Mouse (Mus musculus) heart, postnatal 0 days (tissue): ENCODE results near the gene Tmprss15. TPM values are rescaled to one million over a fixed set of nuclear protein-coding genes. Genes with fewer than 3 reads are reported as not detected.

ENCODE experiments used
- ATAC-seq: fragments of 200-750 bp; cut with Nextera tagmentation; 2 replicates; pipeline ENCODE4 v1.8.0; 2017; ENCODE audit warnings: low read depth, moderate number of reproducible peaks, moderate library complexity; ENCODE audit not compliant: insufficient read depth
- DNase-seq: peaks from one replicate; pipeline ENCODE4 v3.0.0-alpha.2; 2016; ENCODE audit warnings: low spot score
- H3K27ac ChIP-seq: fragments of 300-500 bp; sonication (generic); 2 replicates; pipeline ENCODE4 v1.5.1; 2014; ENCODE audit warnings: low read depth, mild to moderate bottlenecking
- H3K27me3 ChIP-seq: fragments of 300-500 bp; sonication (generic); 2 replicates; pipeline ENCODE4 v1.6.1; 2014; ENCODE audit warnings: low read length, mixed read lengths; ENCODE audit not compliant: control insufficient read depth, insufficient read depth
- H3K36me3 ChIP-seq: fragments of 300-500 bp; sonication (generic); replicated peaks from 2 replicates; pipeline ENCODE4 v1.6.1; 2014; ENCODE audit warnings: low read length, mixed read lengths; ENCODE audit not compliant: control insufficient read depth, insufficient read depth
- H3K4me1 ChIP-seq: fragments of 300-500 bp; sonication (generic); 2 replicates; pipeline ENCODE4 v1.6.1; 2014; ENCODE audit warnings: antibody characterized with exemption; ENCODE audit not compliant: control insufficient read depth, insufficient read depth
- H3K4me2 ChIP-seq: fragments of 300-500 bp; sonication (generic); 2 replicates; pipeline ENCODE4 v1.6.1; 2014; ENCODE audit warnings: low read depth, mild to moderate bottlenecking, low read length, moderate library complexity
- H3K4me3 ChIP-seq: fragments of 300-500 bp; sonication (generic); 2 replicates; pipeline ENCODE4 v1.5.1; 2014; ENCODE audit warnings: low read depth, low read length
- H3K9ac ChIP-seq: fragments of 300-500 bp; sonication (generic); replicated peaks from 2 replicates; pipeline ENCODE4 v1.6.1; 2014; ENCODE audit warnings: low read depth, low read length, mixed read lengths
- H3K9me3 ChIP-seq: fragments of 300-500 bp; sonication (generic); replicated peaks from 2 replicates; pipeline ENCODE4 v1.6.1; 2016; ENCODE audit warnings: low read length; ENCODE audit not compliant: control insufficient read depth
- CTCF ChIP-seq: IDR thresholded peaks from 2 replicates; pipeline ENCODE4 v1.5.1; 2016; ENCODE audit warnings: antibody characterized with exemption, control low read depth, low read depth
- EP300 ChIP-seq: IDR thresholded peaks from 2 replicates; pipeline ENCODE4 v1.6.1; 2016; ENCODE audit warnings: antibody characterized with exemption, low read depth
- WGBS: fragments of 180-500 bp; shearing (Covaris S2); extraction: QIAGEN DNeasy Blood & Tissue Kit; methylation state at CpG from one replicate; pipeline ENCODE4 v1.1.7; 2014; 5-methylcytosine and 5-hydroxymethylcytosine counted together
- polyA plus RNA-seq: library from polyadenylated mRNA; unstranded; fragments of >200 nt; fragmentation: Nextera tagmentation; extraction: Ambion mirVana; gene quantifications from 2 replicates; pipeline ENCODE4 v1.2.1, GENCODE M21; 2015
- total RNA-seq: library from RNA; depleted of rRNA; stranded (reverse); fragments of >200 nt; gene quantifications from 2 replicates; pipeline ENCODE4 v1.2.3, GENCODE M21; 2014; ENCODE audit warnings: low replicate concordance; rRNA removed

Tmprss15 gene
- total RNA-seq (not detected in 2 replicates), polyA plus RNA-seq (not detected in 2 replicates)

DNA sequence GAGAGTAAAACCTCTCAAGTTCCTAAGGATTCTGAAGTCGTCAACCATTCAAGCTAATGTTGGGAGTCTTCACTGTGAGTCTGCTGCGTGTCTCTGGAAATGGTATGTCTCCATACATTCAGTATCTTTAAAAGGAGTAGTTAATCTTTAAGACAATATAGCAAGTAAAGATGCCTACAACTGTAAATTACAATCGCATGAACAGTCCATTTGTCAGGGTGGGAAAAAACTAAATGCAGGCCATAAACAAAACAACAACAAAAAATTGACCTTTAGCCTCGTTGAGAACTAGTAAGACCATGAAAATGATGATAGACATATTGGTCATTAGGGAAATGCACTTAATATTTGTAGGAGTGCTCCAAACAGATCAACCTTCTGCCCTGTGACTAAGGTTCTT lies at the start of gene Tmprss15:
Gene Tmprss15 (minus strand): TSS at position 101 of the 400 bp plus-strand sequence.
- no peak within 1 kb of the TSS for H3K4me2 ChIP-seq
- no peak for ATAC-seq
- H3K4me1 ChIP-seq: no peaks in the 10 kb centered on the region
- no peak within 1 kb of the TSS for H3K4me3 ChIP-seq
- WGBS: 77% methylated on average over 4 of the region's 4 CpGs
- no peaks in the 10 kb centered on the region for H3K27me3 ChIP-seq
- no peaks in the 10 kb centered on the region for H3K36me3 ChIP-seq
- no peak within 1 kb of the TSS for H3K9ac ChIP-seq
- no peak for DNase-seq
- no peak within 1 kb of the TSS for H3K27ac ChIP-seq
- no peaks in the 10 kb centered on the region for H3K9me3 ChIP-seq
- no peak for TF ChIP-seq CTCF

DNA sequence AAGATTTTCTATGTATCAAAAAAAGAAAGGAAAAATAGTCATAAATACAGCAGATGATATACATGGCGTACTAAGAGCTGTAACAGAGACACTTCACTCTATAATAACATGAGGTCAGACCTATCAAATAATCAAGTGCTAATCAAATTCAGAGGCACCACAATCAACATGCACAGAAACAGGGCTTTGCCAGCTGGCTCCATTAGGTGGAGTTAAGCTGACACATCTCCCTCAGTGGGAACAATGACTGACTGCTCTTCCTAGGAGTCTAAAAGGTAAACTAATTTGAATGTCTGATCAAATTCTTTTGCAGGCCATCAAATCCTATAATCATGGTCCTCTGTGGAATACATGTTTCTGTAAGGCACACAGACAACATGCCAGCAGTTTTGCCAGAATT lies 24.0 kb upstream of the Tmprss15 start:
- Histone ChIP-seq H3K36me3 (no peaks in the 10 kb centered on the region), H3K4me3 (no peak overlapping the region), H3K27me3 (no peaks in the 10 kb centered on the region), H3K27ac (no peak overlapping the region), H3K9ac (no peak overlapping the region), H3K4me2 (no peak overlapping the region), H3K9me3 (no peaks in the 10 kb centered on the region), H3K4me1 (no peaks in the 10 kb centered on the region)
- no peak for DNase-seq
- 64% methylated on average over 1 of the region's 1 CpGs for WGBS
- TF ChIP-seq CTCF: no peak
- no peak for TF ChIP-seq EP300
- ATAC-seq: no peak

GRCm38 (mm10) chr16:79109516-79109915 lies 18.6 kb upstream of the Tmprss15 start:
- Histone ChIP-seq H3K36me3 (no peaks in the 10 kb centered on the region), H3K27ac (no peak overlapping the region), H3K4me1 (no peaks in the 10 kb centered on the region), H3K4me3 (no peak overlapping the region), H3K9ac (no peak overlapping the region), H3K27me3 (no peaks in the 10 kb centered on the region), H3K4me2 (no peak overlapping the region), H3K9me3 (no peaks in the 10 kb centered on the region)
- TF ChIP-seq EP300 (no peak), CTCF (no peak)
- DNase-seq (no peak), ATAC-seq (no peak)
- 21% methylated on average over 1 of the region's 1 CpGs for WGBS

GRCm38 (mm10) chr16:79108969-79109368 lies 18.1 kb upstream of the Tmprss15 start:
- DNase-seq (no peak), ATAC-seq (no peak)
- H3K4me2 ChIP-seq: no peak overlapping the region
- H3K36me3 ChIP-seq: no peaks in the 10 kb centered on the region
- H3K27ac ChIP-seq: no peak overlapping the region
- 63% methylated on average over 5 of the region's 5 CpGs for WGBS
- H3K4me3 ChIP-seq: no peak overlapping the region
- no peaks in the 10 kb centered on the region for H3K27me3 ChIP-seq
- no peak for TF ChIP-seq CTCF
- TF ChIP-seq EP300: no peak
- H3K9ac ChIP-seq: no peak overlapping the region
- H3K9me3 ChIP-seq: no peaks in the 10 kb centered on the region
- H3K4me1 ChIP-seq: no peaks in the 10 kb centered on the region

GRCm38 (mm10) chr16:79100325-79100724 lies 9.4 kb upstream of the Tmprss15 start:
- Histone ChIP-seq H3K27ac (no peak overlapping the region), H3K4me2 (no peak overlapping the region), H3K9me3 (no peaks in the 10 kb centered on the region), H3K4me1 (no peaks in the 10 kb centered on the region), H3K9ac (no peak overlapping the region), H3K36me3 (no peaks in the 10 kb centered on the region), H3K4me3 (no peak overlapping the region), H3K27me3 (no peaks in the 10 kb centered on the region)
- no peak for ATAC-seq
- no peak for DNase-seq
- TF ChIP-seq CTCF: no peak
- TF ChIP-seq EP300: no peak
- WGBS: 82% methylated on average over 2 of the region's 2 CpGs

DNA sequence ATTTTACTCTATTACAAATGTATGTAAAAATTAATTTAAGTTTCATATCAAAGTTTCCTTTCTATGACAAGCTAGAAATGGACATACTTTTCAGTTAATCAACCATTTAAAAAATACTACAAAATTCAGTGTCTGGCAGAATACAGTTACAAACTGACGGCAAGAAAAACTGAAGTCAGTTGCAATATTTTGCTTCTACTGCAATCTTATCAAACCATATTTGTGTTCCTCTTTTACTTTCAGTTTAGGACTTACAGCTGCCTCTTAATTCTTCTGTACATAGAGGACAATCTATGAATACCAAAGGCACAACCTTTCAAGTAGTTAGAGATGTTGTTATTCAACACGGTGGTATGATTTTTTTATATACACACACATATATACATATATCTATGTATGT lies 7.4 kb upstream of the Tmprss15 start:
- Histone ChIP-seq H3K9ac (no peak overlapping the region), H3K27me3 (no peaks in the 10 kb centered on the region), H3K4me1 (no peaks in the 10 kb centered on the region), H3K4me3 (no peak overlapping the region), H3K9me3 (no peaks in the 10 kb centered on the region), H3K27ac (no peak overlapping the region), H3K4me2 (no peak overlapping the region), H3K36me3 (no peaks in the 10 kb centered on the region)
- 79% methylated on average over 2 of the region's 2 CpGs for WGBS
- ATAC-seq (no peak), DNase-seq (no peak)
- TF ChIP-seq CTCF (no peak), EP300 (no peak)
